Mouse (Mus musculus) right cerebral cortex, adult 2 months (tissue): Measurements from ENCODE around the gene Olfr315.
"Not testable (repeated sequence)": the region's sequence is repeated elsewhere in the genome, so short reads cannot be mapped to it uniquely, and the experiment has no call there.

ENCODE experiments used
- DNase-seq, 2 experiments: peaks; one replicate each; pipeline ENCODE4 v3.0.0; 2021 to 2022; ENCODE audit warnings: low spot score in 2 of 2

Gene Olfr315

DNA sequence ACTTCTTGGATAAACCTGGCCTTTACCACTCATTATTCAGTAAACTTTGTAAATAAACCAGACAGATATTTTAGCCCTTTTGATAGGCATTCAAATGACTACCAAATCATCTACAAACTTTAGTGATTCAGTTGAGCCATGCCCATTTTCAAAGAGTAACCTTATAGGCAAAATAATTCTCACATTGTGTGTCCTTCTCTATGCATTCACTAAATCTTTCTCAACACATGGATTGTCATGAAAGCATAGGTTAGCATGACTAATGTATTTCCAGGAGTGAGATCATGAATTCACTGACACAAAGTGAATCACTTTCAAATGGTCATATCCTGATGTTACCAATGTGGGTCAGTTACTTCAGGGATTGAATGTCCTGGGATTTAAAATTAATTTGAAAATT is at the start of gene Olfr315:
Gene Olfr315 (plus strand): TSS at position 301 of the 400 bp plus-strand sequence.
- DNase-seq, result no peak

DNA sequence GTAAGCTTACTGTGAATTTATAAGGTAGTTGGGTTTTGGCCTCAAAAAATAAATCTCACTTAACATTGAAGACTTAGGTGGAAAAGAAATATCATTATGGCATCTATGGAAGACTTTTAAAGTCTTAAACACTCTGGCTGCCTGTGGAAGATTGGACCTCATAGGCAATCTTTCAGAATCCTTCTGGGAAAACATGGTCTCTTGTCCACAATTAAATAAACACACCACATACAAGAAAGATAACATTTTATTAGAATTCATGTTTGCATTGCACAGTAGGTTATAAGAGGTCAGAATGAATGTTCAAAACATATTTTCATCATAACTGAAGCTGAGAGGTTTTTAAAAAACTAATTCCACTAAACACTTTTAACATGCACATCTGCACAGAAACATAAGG is 49.1 kb upstream of the Olfr315 start, which contains the start of gene Olfr318:
Gene Olfr318 (minus strand): TSS at position 101 of the 400 bp plus-strand sequence.
- no peak for DNase-seq

DNA sequence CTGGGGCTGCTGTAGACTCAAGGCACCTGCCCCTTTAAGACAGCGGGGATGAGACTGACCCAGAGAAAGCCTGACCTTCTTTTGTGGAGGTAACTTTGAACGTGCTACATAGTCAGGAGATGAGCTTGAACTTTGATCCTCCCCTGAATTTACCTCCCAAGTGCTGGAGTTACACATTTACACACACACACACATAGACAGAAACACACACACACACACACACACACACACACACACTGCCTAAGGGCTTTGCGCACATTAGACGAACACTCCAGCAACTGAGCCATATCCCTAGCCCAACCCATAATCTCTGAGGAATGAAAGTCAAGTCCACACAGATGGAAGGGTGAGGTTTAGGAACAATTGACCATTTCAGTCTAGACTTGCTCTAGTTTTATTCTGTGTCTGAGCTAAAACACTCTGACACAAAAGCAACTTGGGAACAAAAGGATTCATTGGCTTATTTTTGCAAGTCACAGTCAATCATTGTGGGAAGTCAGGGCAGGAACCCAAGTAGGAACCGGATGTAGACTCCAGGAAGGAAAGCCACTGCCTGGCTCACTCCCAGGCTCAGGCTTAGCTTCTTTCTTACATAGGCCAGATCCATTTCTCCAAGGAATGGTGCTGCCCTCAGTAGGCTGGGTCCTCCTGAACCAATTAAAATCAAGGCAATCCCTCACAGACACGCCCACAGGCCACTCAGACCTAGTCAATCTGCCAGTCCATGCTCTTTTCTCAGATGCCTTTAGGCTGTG is 44.9 kb upstream of the Olfr315 start:
- not testable (repeated sequence) for DNase-seq

DNA sequence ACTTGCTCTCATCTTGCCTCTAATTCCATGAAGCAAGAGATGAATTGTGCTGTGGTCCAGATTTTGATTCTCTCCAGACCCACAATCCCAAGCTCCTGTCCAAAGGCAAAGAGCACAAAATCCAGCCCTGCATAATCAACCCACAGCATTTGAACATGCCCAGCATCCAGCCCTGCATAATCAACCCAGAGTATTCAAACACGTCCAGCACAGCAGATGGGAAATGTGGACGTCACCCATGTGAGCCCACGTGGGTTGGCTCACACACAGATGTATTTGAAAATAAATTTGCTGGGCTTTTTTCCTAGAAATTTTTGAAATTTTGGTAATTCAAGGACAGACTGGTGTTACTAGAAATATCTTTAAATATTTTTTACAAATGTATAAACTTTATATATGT is 39.6 kb upstream of the Olfr315 start:
- peak; percentile 11 to 23 for DNase-seq

DNA sequence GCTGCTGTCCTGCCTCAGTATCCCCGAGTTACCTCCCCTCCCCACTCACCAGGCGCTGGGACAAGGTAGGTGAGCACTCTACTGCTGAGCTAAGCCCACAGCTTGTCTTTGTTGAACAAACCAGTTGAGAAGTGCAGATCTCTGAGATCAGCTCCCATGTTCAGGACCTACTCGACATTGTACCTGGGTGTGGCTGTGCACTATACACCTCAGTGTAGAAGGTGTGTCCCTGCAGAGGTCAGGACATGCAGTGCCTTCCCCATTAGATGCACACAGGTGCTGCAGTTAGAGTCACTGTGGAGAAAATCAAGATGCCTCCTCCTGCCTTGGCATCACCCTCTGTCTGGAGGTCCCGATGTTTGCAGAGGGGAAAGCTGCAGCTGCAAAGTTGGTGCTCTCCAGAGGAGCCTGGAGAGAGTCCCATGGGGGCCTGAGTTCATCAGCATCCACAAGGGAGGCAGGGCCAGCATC is 34.2 kb upstream of the Olfr315 start, which contains the start of gene Olfr317:
Gene Olfr317 (minus strand): TSS at position 421 of the 471 bp plus-strand sequence.
- DNase-seq, result no peak

DNA sequence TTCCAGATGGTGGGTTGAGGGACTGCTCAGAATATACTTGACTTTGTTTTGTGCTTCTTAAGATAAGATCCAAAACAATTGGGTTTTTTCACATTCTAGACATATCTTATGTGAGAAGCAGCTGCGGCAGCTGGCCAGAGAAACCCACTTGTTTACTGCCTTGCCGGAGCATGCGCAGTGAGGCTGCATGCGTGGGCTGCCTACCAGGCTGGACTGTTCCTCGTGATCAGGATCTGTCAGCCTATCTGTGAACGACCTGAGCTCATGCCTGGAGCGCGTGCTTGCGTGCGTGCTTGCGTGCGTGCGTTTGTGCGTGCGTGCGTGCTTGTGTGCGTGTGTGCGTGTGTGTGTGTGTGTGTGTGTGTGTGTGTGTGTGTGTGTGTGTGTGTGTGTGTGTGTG is 21.9 kb upstream of the Olfr315 start:
- peak; percentile 47 to 62 for DNase-seq

DNA sequence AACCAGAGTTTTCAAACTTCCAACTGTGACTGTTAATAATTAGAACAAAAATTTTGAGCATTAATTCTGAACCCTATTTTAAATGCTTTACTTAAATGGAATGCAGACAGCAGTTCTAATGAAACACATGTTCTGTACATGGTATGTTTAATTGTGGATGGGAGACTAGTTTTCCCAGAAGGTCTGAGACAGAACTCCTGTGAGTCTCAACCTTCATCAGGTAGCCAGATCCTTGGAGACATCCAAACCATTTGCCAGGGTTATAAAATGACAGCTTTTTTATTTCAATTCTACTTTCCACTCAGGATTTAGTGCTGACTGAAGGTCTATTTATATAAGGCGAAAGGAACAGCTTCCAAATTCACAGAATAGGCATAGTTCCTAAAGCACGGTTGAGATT is 20.6 kb upstream of the Olfr315 start, which contains the start of gene Olfr316:
Gene Olfr316 (plus strand): TSS at position 301 of the 400 bp plus-strand sequence.
- DNase-seq, result no peak

DNA sequence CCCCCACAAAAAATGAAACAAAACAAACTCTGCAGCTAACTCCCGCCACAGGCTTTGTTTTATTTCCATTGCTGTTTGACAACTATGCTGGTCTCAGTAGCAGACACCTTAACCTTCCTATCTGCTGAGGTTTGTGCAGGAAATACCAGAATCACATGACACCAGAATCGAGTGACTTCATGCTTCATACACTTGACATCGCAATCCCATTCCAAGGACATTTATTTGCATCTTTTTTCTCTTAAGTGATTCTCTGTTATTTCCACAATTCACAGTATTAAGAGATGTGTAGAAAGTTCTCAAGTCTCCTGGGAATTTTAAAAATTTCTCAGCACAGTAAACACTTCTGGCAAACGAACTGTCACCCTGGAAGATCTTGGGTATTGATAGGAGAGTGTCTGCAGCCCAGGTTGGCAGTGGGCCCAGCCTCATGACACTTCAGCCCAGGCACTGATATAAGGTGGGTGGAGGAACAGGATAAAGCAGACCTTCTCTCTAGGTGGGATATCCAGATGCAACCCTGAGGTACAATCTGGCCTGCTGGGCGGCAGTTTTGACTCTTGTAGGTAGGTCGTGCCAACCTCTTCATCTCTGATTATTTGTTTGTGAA is 9.6 kb downstream of the Olfr315 start, which contains the start of gene Olfr314:
Gene Olfr314 (plus strand): TSS at position 473 of the 610 bp plus-strand sequence.
- no peak for DNase-seq

DNA sequence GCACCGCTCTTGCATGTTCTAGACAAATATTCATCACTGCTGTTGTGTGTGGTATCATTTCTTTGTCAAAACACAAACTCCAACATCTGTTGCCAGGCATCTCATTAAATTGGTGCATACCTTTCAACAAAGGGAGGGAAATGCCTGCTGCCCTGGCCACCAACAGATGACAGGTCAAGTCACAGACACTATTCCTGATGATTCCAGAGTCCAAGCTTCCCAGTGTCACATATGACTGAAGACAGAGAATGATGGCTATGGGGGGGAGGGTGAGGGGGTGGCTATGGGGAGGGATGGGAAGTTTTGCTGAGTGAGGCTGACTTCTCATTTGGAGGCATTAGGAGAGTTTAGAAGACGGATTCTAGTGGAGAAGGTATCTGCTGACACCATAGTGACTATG is 11.2 kb downstream of the Olfr315 start:
- DNase-seq, result no peak

DNA sequence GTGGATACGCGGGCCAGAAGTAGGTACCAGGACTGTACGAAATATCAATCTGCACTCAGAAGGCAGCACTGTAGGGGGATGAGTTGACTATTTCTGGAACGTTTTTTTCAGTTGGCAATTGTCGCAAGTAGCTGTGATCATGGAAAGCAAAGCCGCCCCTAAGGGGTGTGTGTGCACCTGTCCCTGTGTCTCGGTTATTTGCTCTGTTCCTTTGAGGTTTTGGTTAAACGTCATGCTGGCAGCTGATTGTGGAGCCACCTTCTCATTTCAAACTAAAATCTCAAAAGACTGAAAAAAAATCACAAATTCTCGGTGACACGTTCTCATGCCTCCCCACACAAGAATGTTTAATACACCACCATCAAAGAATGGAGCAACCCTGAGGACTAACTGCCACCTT is 14.7 kb downstream of the Olfr315 start:
- DNase-seq, result no peak

DNA sequence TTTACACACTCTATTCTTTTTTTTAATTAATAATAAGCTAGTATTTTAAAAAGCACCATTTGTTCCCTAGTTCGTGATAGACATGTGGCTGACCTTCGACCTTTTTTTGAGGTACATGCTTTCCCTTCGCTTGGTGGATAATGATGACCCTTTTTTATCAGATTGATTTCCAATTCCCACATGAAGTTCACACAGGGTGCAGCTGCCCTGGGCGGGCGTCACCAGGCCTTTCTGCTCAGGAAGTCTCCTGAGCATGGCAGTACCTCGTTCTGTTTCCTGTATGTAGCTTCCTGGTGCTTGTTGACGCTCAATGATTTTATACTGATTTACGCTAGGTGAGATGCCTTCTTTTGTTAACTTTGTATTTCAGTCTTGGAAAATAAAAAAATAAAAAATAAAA is 15.4 kb downstream of the Olfr315 start:
- DNase-seq, result no peak

DNA sequence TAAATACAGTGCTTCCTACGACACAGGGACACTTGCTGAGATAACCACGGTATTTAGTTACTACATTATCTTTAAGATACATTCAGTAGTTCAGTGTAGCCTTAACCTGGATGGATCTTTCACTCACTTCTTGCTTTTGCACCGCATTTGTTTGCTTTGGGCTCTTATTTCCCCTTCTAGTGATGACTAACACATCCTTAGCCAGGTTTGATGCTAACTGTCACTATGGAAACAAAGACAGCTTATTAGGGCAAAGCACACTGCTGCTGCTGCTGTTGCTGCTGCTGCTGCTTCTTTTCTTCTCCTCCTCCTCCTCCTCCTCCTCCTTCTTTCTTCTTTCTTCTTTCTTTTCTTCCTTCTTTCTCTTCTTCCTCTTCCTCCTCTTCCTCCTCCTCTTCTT is 16.5 kb downstream of the Olfr315 start:
- DNase-seq, result no peak

DNA sequence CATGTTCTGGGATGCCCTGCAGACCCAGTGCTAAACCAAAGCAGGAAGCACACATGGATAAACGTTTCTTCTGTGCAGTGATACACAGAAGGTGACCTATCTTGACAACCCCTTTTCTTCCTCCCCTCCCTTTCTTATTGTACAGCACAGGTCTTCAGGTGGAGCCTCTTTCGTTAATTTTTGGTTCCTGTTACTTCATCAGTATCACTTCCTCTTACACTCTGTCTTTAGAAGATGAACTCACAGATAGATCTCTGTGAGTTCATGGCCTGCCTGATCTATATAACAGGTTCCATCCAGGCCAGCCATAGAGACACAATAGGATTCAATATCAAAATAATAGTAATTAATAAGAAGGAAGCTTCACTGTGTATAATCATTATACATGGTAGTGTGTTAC is 17.1 kb downstream of the Olfr315 start:
- no peak for DNase-seq

DNA sequence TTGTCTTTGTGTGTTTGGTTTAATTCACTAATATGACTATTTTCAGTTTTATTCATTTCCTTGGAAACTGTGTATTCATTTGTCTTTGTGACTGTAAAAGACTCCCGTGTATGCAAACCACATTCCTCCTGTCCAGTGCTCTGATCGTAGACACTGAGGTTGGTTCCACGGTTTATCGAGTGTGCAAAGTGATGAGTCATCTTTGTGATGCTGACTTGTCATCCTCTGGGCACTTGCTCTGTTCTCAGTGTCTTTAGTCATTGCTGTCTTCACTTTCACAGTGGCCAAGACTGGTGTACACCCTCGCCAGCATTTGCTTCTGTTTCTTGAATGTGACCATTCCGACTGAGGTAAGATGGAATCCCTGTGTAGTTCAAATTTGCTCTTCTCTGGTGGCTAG is 17.7 kb downstream of the Olfr315 start:
- DNase-seq, result no peak

DNA sequence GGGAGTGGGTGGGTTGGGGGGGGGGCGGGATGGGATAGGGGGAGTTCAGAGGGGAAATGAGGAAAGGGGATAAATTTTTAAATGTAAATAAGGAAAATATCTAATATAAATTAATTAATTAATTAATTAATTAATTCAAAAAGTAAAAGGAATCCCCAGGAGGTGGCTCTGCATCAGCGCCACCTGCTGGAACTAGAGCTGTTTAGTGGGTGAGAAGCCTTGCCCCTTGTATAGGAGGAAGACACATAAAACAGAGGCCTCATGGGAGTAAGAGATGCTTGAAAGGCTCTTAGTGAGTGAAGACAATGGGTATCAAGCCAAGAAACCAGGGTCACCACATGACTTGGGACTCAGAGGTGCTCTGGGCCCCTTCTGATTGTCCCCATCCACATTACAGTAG is 22.9 kb downstream of the Olfr315 start:
- DNase-seq, result no peak

DNA sequence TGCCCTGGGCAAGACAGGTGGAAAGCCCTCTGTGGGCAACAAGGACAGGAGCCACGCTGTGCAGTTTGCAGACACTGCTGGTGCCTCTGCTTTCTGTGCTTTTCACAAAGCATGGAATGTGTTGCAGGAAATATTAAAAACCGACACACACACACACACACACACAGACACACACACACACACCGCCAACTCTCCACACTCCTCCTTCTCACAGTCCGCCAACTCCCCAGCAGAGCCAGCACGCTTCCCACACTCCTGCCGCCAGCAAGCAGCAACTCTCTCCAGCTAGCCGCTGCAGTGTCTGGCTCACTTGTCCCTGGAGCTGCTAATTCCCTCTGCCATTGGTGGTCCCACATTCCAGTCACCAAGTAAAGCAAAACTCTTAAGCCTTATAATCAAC is 23.9 kb downstream of the Olfr315 start:
- DNase-seq, result peak; percentile 85 to 86

DNA sequence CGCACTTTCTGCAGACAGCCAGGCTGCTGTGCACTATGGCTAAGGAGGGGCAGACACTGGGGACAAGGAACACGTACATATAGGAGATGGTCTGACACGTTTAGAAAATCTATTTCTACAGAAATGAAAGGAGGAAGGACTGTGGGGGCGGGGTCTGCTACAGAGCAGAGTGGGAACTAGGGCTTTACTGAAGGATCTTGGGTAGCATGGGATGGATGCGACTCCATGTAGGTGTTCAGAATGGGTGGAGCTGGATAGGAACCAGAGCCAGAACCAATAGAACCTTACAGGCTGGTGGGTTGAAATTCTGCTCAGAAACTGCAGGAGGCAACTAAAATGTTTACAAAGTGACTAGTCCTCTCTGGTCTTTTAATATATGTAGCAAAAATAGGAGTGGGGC is 26.8 kb downstream of the Olfr315 start:
- peak; percentile 48 to 53 for DNase-seq

DNA sequence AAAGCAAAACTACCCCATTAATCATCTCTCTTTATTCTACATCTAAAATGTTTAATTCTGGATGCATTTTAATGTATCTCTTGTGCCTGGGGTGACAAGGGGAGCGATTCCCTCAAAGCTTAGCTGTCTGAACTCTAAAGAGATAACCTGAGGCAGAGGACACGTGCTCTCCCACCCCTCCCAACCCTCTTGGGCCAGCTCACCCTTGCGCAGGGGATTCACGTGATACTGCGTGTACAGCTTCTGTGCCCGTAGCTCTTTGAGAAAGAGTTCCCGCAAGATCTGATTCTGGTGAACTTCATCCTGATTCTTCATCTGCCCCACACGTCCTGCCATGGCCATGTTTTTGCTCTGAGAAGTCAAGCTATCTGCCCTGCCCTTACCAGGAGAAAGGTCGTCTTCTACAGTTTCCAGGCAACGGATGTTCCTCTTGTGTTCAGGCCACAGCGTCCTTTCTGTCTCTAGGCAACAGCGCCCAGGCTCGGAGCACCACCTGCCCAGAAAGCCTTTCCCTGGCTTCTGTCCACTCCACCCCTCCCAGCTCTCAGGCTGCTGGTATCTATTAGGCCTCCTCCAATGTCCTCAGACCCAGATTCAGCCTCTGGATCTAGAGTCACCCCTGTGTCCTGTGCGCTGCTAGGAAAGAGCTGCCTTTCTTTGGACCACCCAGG is 28.7 kb downstream of the Olfr315 start, which contains the start of gene Fam183b:
Gene Fam183b (minus strand): TSS at position 403 of the 671 bp plus-strand sequence.
- no peak for DNase-seq

DNA sequence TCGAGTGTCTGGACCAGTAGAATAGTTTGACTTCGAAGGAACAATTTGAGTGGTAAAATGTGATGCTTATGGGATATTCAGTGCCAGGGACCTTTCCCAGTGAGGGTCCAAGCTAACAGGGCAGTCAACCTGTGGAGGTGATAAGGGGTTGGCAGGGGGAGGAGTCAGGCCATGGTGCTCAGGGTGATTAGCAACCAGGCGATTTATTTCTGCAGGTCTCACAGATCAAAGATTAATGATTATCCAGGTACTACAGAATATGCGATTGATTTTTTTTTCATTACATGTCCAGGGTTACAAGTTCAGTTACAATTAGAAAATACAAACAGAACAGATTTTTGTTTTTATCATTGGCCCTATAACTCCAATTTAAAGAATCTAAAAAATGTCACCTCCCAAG is 30.9 kb downstream of the Olfr315 start:
- DNase-seq, result no peak

DNA sequence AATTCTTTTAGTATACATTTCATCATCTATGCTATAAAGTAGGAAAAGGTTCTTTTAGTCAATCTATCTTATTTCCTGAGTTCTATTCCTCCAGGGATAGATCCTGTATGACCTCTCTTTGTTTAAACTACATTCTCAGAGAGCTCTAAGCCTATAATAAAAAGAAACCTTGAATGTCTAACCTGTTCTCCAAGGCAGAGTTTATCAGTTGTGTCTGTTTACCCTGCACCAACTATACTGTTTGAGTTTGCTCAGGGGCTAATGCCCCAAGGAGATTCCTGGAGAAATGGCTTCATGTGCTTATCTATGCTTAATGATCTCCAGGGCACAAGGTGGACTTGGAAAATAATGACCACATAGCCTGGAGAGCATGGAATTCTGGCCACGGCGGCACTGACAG is 31.4 kb downstream of the Olfr315 start:
- no peak for DNase-seq

DNA sequence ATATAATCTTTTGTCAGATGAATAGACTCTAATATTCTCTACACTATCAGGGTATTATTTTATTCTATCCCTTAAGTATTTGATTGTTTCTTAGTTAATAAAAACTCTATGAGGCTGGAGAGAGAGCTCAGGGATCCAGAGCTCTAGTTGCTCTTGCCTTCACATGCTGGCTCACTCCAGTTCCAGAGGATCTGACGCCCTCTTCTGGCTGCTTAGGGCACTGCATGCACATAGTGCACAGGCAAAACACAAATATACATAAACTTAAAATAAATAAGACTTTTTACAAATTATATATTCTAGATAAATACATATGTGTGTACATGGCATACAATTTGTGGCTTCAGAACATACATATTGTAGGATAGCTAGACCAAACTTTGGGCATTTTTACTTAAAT is 39.0 kb downstream of the Olfr315 start:
- DNase-seq, result no peak

DNA sequence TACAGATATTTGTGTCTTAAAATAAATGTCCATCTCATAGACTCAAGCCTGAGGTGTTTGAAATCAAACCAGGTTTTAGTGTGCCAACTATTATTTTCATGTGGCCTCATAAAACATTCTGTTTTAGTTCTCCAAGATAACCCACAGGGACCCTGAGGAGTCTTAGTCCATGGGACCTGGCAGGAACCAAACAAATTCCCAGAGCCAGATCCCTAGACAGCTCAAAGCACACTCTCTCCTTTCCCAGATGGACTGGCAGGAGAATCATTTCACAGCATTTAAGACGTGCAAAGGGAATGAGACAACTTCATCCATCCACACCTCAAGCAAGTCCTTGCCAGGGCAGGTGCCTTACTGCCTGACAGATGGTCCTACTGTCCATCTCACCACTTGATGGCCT is 41.7 kb downstream of the Olfr315 start, which contains the start of gene Olfr313:
Gene Olfr313 (plus strand): TSS at position 301 of the 400 bp plus-strand sequence.
- DNase-seq, result not testable (repeated sequence)
